Mouse (Mus musculus) kidney, embryonic 14.5 days (tissue): ENCODE measurements around the gene Fhl2. TPM values are rescaled to one million over a fixed set of nuclear protein-coding genes. Genes with fewer than 3 reads are reported as not detected.
A peak's percentile ranks its signal among the peaks of the same experiment; 100 is the strongest.

Experiments used
- ATAC-seq: fragments of 200-750 bp; cut with Nextera tagmentation; 2 replicates; pipeline ENCODE4 v1.8.0; 2017; ENCODE audit warnings: moderate number of reproducible peaks, mild to moderate bottlenecking, moderate TSS enrichment, moderate library complexity; ENCODE audit not compliant: low FRiP score, low TSS enrichment
- H3K27ac ChIP-seq: fragments of 300-500 bp; sonication (generic); 2 replicates; pipeline ENCODE4 v1.5.1; 2014; ENCODE audit warnings: low read depth, mild to moderate bottlenecking, low read length, moderate library complexity, mixed read lengths
- H3K27me3 ChIP-seq: fragments of 300-500 bp; sonication (generic); 2 replicates; pipeline ENCODE4 v1.6.1; 2014; ENCODE audit warnings: mild to moderate bottlenecking, low read length; ENCODE audit not compliant: control insufficient read depth, insufficient read depth
- H3K36me3 ChIP-seq: fragments of 300-500 bp; sonication (generic); 2 replicates; pipeline ENCODE4 v1.6.1; 2014; ENCODE audit warnings: low read length, mixed read lengths; ENCODE audit not compliant: control insufficient read depth, insufficient read depth
- H3K4me1 ChIP-seq: fragments of 300-500 bp; sonication (generic); 2 replicates; pipeline ENCODE4 v1.6.1; 2014; ENCODE audit warnings: low read length, mixed read lengths; ENCODE audit not compliant: control insufficient read depth, insufficient read depth
- H3K4me2 ChIP-seq: fragments of 300-500 bp; sonication (generic); replicated peaks from 2 replicates; pipeline ENCODE4 v1.6.1; 2014; ENCODE audit warnings: low read depth, mild to moderate bottlenecking, low read length
- H3K4me3 ChIP-seq: fragments of 300-500 bp; sonication (generic); 2 replicates; pipeline ENCODE4 v1.5.1; 2014; ENCODE audit warnings: mild to moderate bottlenecking, low read length
- H3K9ac ChIP-seq: fragments of 300-500 bp; sonication (generic); 2 replicates; pipeline ENCODE4 v1.6.1; 2014; ENCODE audit warnings: low read depth, mild to moderate bottlenecking, low read length, moderate library complexity
- H3K9me3 ChIP-seq: fragments of 300-500 bp; sonication (generic); 2 replicates; pipeline ENCODE4 v1.6.1; 2016; ENCODE audit warnings: low read length; ENCODE audit not compliant: control insufficient read depth
- WGBS: fragments of 180-500 bp; shearing (Covaris S2); extraction: QIAGEN DNeasy Blood & Tissue Kit; methylation state at CpG from one replicate; pipeline ENCODE4 v1.1.7; 2014; 5-methylcytosine and 5-hydroxymethylcytosine counted together
- polyA plus RNA-seq: library from polyadenylated mRNA; unstranded; fragments of >200 nt; fragmentation: Nextera tagmentation; extraction: Ambion mirVana; gene quantifications from 2 replicates; pipeline ENCODE4 v1.2.1, GENCODE M21; 2014

Fhl2 gene
- 74.1 and 87.6 TPM in 2 replicates for polyA plus RNA-seq

- Histone ChIP-seq H3K9ac (no peak within 1 kb of the TSS), H3K9me3 (no peaks in the 10 kb centered on the region), H3K27me3 (no peaks in the 10 kb centered on the region), H3K4me2 (peak within 1 kb of the TSS; percentile 15; the same call in 1 of the 2 replicates), H3K36me3 (no peaks in the 10 kb centered on the region), H3K27ac (peak within 1 kb of the TSS; percentile 65), H3K4me1 (0 out of 2 replicates have a peak, but pooled peaks cover 13% of the 10 kb centered on the region), H3K4me3 (no peak within 1 kb of the TSS)
- ATAC-seq = peak; percentile 61; the same call in 1 of the 2 replicates
- WGBS = 41% methylated on average over 5 of the region's 5 CpGs
Measured at GRCm38 (mm10) chr1:43196661-43197241, at the start of gene Fhl2. TSS of gene Fhl2 (minus strand) at chr1:43196984.

- H3K27ac ChIP-seq = no peak overlapping the region
- H3K4me1 ChIP-seq = no peaks in the 10 kb centered on the region
- 75% methylated on average over 2 of the region's 2 CpGs for WGBS
- ATAC-seq = no peak
- no peak overlapping the region for H3K9ac ChIP-seq
- no peaks in the 10 kb centered on the region for H3K9me3 ChIP-seq
- H3K27me3 ChIP-seq = no peaks in the 10 kb centered on the region
- H3K4me3 ChIP-seq = no peak overlapping the region
- H3K36me3 ChIP-seq = no peaks in the 10 kb centered on the region
- no peak overlapping the region for H3K4me2 ChIP-seq
Measured at GRCm38 (mm10) chr1:43245014-43245413, 48.2 kb upstream of the Fhl2 start.

GRCm38 (mm10) chr1:43241208-43241607 is 44.4 kb upstream of the Fhl2 start:
- no peaks in the 10 kb centered on the region for H3K36me3 ChIP-seq
- no peak for ATAC-seq

GRCm38 (mm10) chr1:43239796-43240313 is 43.1 kb upstream of the Fhl2 start:
- no peak overlapping the region for H3K27ac ChIP-seq
- no peaks in the 10 kb centered on the region for H3K27me3 ChIP-seq
- no peak overlapping the region for H3K4me2 ChIP-seq
- no peak overlapping the region for H3K9ac ChIP-seq
- no peaks in the 10 kb centered on the region for H3K9me3 ChIP-seq
- no peak for ATAC-seq
- H3K36me3 ChIP-seq = no peaks in the 10 kb centered on the region
- WGBS = 90% methylated on average over 2 of the region's 2 CpGs
- H3K4me3 ChIP-seq = no peak overlapping the region
- peaks cover 6% of the 10 kb centered on the region for H3K4me1 ChIP-seq

More at GRCm38 (mm10) chr1:43241208-43241607, 44.4 kb upstream of the Fhl2 start:
- H3K27ac ChIP-seq = no peak overlapping the region
- H3K4me2 ChIP-seq = no peak overlapping the region
- H3K9me3 ChIP-seq = no peaks in the 10 kb centered on the region
- H3K9ac ChIP-seq = no peak overlapping the region
- H3K4me3 ChIP-seq = no peak overlapping the region
- H3K27me3 ChIP-seq = no peaks in the 10 kb centered on the region
- peaks cover 6% of the 10 kb centered on the region for H3K4me1 ChIP-seq
- 76% methylated on average over 2 of the region's 2 CpGs for WGBS

- no peak overlapping the region for H3K27ac ChIP-seq
- WGBS = 63% methylated on average over 2 of the region's 2 CpGs
- ATAC-seq = no peak
Measured at GRCm38 (mm10) chr1:43238471-43238870, 41.7 kb upstream of the Fhl2 start.

GRCm38 (mm10) chr1:43237360-43238235 is 40.8 kb upstream of the Fhl2 start:
- Histone ChIP-seq H3K9me3 (no peaks in the 10 kb centered on the region), H3K9ac (no peak overlapping the region), H3K36me3 (no peaks in the 10 kb centered on the region), H3K27me3 (no peaks in the 10 kb centered on the region), H3K27ac (no peak overlapping the region), H3K4me1 (peaks cover 6% of the 10 kb centered on the region), H3K4me2 (no peak overlapping the region), H3K4me3 (no peak overlapping the region)
- no peak for ATAC-seq
- WGBS = 84% methylated on average over 3 of the region's 3 CpGs

More at GRCm38 (mm10) chr1:43238471-43238870, 41.7 kb upstream of the Fhl2 start:
- Histone ChIP-seq H3K27me3 (no peaks in the 10 kb centered on the region), H3K4me1 (peaks cover 6% of the 10 kb centered on the region), H3K36me3 (no peaks in the 10 kb centered on the region), H3K9me3 (no peaks in the 10 kb centered on the region), H3K9ac (no peak overlapping the region), H3K4me3 (no peak overlapping the region), H3K4me2 (no peak overlapping the region)

- Histone ChIP-seq H3K36me3 (no peaks in the 10 kb centered on the region), H3K9ac (no peak overlapping the region), H3K9me3 (no peaks in the 10 kb centered on the region), H3K4me3 (no peak overlapping the region), H3K27ac (peak overlapping the region; percentile 88), H3K4me1 (0 out of 2 replicates have a peak, but pooled peaks cover 4% of the 10 kb centered on the region), H3K4me2 (no peak overlapping the region; the same call in 1 of the 2 replicates), H3K27me3 (no peaks in the 10 kb centered on the region)
- ATAC-seq = no peak; the same call in 1 of the 2 replicates
- 63% methylated on average over 8 of the region's 8 CpGs for WGBS
Measured at GRCm38 (mm10) chr1:43225531-43226151, 28.9 kb upstream of the Fhl2 start.

- H3K4me1 ChIP-seq = 0 out of 2 replicates have a peak, but pooled peaks cover 4% of the 10 kb centered on the region
- no peaks in the 10 kb centered on the region for H3K36me3 ChIP-seq
- no peaks in the 10 kb centered on the region for H3K9me3 ChIP-seq
- peak overlapping the region; percentile 88; the same call in 1 of the 2 replicates for H3K27ac ChIP-seq
- no peaks in the 10 kb centered on the region for H3K27me3 ChIP-seq
- no peak overlapping the region for H3K9ac ChIP-seq
- 60% methylated on average over 4 of the region's 4 CpGs for WGBS
- ATAC-seq = no peak
- no peak overlapping the region for H3K4me3 ChIP-seq
- no peak overlapping the region for H3K4me2 ChIP-seq
Measured at GRCm38 (mm10) chr1:43224943-43225342, 28.2 kb upstream of the Fhl2 start.
